Mouse (Mus musculus) mouse trophoblast stem cell (cell line): Measurements from ENCODE around the gene Gm20388.

ENCODE experiments used
- in situ Hi-C, 2 experiments: fragments of 300-500 bp; cut with MseI, MboI; formaldehyde crosslinking; loops; 2 replicates in 1 of 2; 3 replicates in 1 of 2; pipeline ENCODE4 v1.15.1; 2025

Gene Gm20388

GRCm38 (mm10) chr8:123859648-123860259 is 3949.1 kb downstream of the Gm20388 start, which contains the start of gene Ccsap:
Ccsap (minus strand) TSS chr8:123860209.
- in situ Hi-C loops, result no loop called here

- in situ Hi-C loops, result no loop called here
Observed at GRCm38 (mm10) chr8:123860386-123860785, 3949.7 kb downstream of the Gm20388 start.

GRCm38 (mm10) chr8:123865786-123866185 is 3955.1 kb downstream of the Gm20388 start:
- in situ Hi-C loops, result no loop called here

GRCm38 (mm10) chr8:123866971-123867370 is 3956.3 kb downstream of the Gm20388 start:
- in situ Hi-C loops, result no loop called here

GRCm38 (mm10) chr8:123872048-123872447 is 3961.4 kb downstream of the Gm20388 start:
- in situ Hi-C loops, result no loop called here

- in situ Hi-C loops, result no loop called here
Observed at GRCm38 (mm10) chr8:123873364-123873763, 3962.7 kb downstream of the Gm20388 start.

- in situ Hi-C loops, result no loop called here
Observed at GRCm38 (mm10) chr8:123874324-123874723, 3963.7 kb downstream of the Gm20388 start.

GRCm38 (mm10) chr8:123877865-123878264 is 3967.2 kb downstream of the Gm20388 start:
- in situ Hi-C loops, result no loop called here

- in situ Hi-C loops, result no loop called here
Observed at GRCm38 (mm10) chr8:123880271-123880670, 3969.6 kb downstream of the Gm20388 start.

- in situ Hi-C loops, result no loop called here
Observed at GRCm38 (mm10) chr8:123880821-123881350, 3970.2 kb downstream of the Gm20388 start.

- in situ Hi-C loops, result no loop called here
Observed at GRCm38 (mm10) chr8:123882412-123882811, 3971.8 kb downstream of the Gm20388 start.

GRCm38 (mm10) chr8:123883094-123883493 is 3972.5 kb downstream of the Gm20388 start:
- in situ Hi-C loops, result no loop called here

GRCm38 (mm10) chr8:123884721-123885565 is 3974.3 kb downstream of the Gm20388 start:
- in situ Hi-C loops, result no loop called here

- in situ Hi-C loops, result no loop called here
Observed at GRCm38 (mm10) chr8:123887163-123887562, 3976.5 kb downstream of the Gm20388 start.

- in situ Hi-C loops, result no loop called here
Observed at GRCm38 (mm10) chr8:123887956-123888355, 3977.3 kb downstream of the Gm20388 start.

- in situ Hi-C loops, result no loop called here
Observed at GRCm38 (mm10) chr8:123889797-123890196, 3979.2 kb downstream of the Gm20388 start.

- in situ Hi-C loops, result no loop called here
Observed at GRCm38 (mm10) chr8:123891271-123891670, 3980.6 kb downstream of the Gm20388 start.

GRCm38 (mm10) chr8:123891883-123892585 is 3981.4 kb downstream of the Gm20388 start:
- in situ Hi-C loops, result no loop called here

GRCm38 (mm10) chr8:123892586-123893155 is 3982.0 kb downstream of the Gm20388 start:
- in situ Hi-C loops, result no loop called here

- in situ Hi-C loops, result no loop called here
Observed at GRCm38 (mm10) chr8:123893413-123893812, 3982.8 kb downstream of the Gm20388 start.

GRCm38 (mm10) chr8:123894502-123895097 is 3984.0 kb downstream of the Gm20388 start, which contains the start of gene Acta1:
Acta1 (minus strand) TSS chr8:123894751.
- in situ Hi-C loops, result no loop called here
